Mouse (Mus musculus) hindbrain, postnatal 0 days (tissue): ENCODE data around the gene Lnx2. TPM values are rescaled to one million over a fixed set of nuclear protein-coding genes. Genes with fewer than 3 reads are reported as not detected.

Experiments used
- ATAC-seq: fragments of 200-750 bp; cut with Nextera tagmentation; 2 replicates; pipeline ENCODE4 v1.8.0; 2017; ENCODE audit warnings: mild to moderate bottlenecking, moderate TSS enrichment, moderate library complexity
- DNase-seq: peaks from one replicate; pipeline ENCODE4 v3.0.0-alpha.2; 2015; ENCODE audit warnings: low spot score
- H3K27ac ChIP-seq: fragments of 300-500 bp; sonication (generic); 2 replicates; pipeline ENCODE4 v1.5.1; 2014; ENCODE audit warnings: mild to moderate bottlenecking
- H3K27me3 ChIP-seq: fragments of 300-500 bp; sonication (generic); 2 replicates; pipeline ENCODE4 v1.6.1; 2014; ENCODE audit warnings: low read length, mixed read lengths; ENCODE audit not compliant: insufficient read depth
- H3K36me3 ChIP-seq: fragments of 300-500 bp; sonication (generic); 2 replicates; pipeline ENCODE4 v1.6.1; 2014; ENCODE audit warnings: low read length, mixed read lengths; ENCODE audit not compliant: insufficient read depth
- H3K4me1 ChIP-seq: fragments of 300-500 bp; sonication (generic); 2 replicates; pipeline ENCODE4 v1.6.1; 2014; ENCODE audit warnings: antibody characterized with exemption, low read length, mixed read lengths; ENCODE audit not compliant: insufficient read depth
- H3K4me2 ChIP-seq: fragments of 300-500 bp; sonication (generic); 2 replicates; pipeline ENCODE4 v1.6.1; 2014; ENCODE audit warnings: low read depth, mild to moderate bottlenecking, low read length, moderate library complexity, mixed read lengths
- H3K4me3 ChIP-seq: fragments of 300-500 bp; sonication (generic); 2 replicates; pipeline ENCODE4 v1.5.1; 2014; ENCODE audit warnings: low read length
- H3K9ac ChIP-seq: fragments of 300-500 bp; sonication (generic); replicated peaks from 2 replicates; pipeline ENCODE4 v1.6.1; 2014; ENCODE audit warnings: mild to moderate bottlenecking, low read length, moderate library complexity, mixed read lengths
- H3K9me3 ChIP-seq: fragments of 300-500 bp; sonication (generic); 2 replicates; pipeline ENCODE4 v1.6.1; 2016; ENCODE audit warnings: low read length, mixed read lengths
- CTCF ChIP-seq: IDR thresholded peaks from 2 replicates; pipeline ENCODE4 v1.5.1; 2016; ENCODE audit warnings: antibody characterized with exemption, control low read depth, low read depth
- WGBS: fragments of 180-500 bp; shearing (Covaris S2); extraction: QIAGEN DNeasy Blood & Tissue Kit; methylation state at CpG from one replicate; pipeline ENCODE4 v1.1.7; 2014; 5-methylcytosine and 5-hydroxymethylcytosine counted together
- polyA plus RNA-seq: library from polyadenylated mRNA; unstranded; fragments of >200 nt; fragmentation: Nextera tagmentation; extraction: Ambion mirVana; gene quantifications from 2 replicates; pipeline ENCODE4 v1.2.1, GENCODE M21; 2015
- total RNA-seq: library from RNA; depleted of rRNA; stranded (reverse); fragments of >200 nt; gene quantifications from 2 replicates; pipeline ENCODE4 v1.2.3, GENCODE M21; 2014

The Lnx2 gene
- total and polyA plus RNA-seq, 2 experiments from 2014 or later, result 3.0 to 9.7 TPM

DNA sequence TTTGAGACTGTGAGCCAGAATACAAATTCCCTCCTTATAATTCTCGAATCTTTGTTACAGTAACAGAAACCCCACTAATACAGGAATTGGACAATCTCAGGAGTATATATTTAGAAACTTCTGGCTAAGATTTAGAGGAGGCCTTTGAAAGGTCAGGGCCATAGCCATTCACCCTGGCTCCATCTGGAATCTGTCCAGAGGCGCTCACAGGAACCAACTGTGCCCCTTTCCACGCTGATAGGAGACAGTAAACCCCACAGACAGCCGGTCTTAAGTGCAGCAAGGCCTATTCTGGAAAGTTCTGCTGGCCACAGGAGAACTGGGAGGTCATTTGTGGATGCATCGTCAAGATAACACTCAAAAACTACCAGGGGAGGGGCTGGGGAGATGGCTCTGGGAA lies 87.3 kb downstream of the Lnx2 start:
- H3K36me3 ChIP-seq, result no peaks in the 10 kb centered on the region
- ATAC-seq (no peak), DNase-seq (no peak)
- H3K4me3 ChIP-seq, result no peak overlapping the region
- no peaks in the 10 kb centered on the region for H3K9me3 ChIP-seq
- H3K27me3 ChIP-seq, result no peaks in the 10 kb centered on the region
- 83% methylated on average over 5 of the region's 5 CpGs for WGBS
- H3K27ac ChIP-seq, result no peak overlapping the region
- H3K9ac ChIP-seq, result no peak overlapping the region
- H3K4me1 ChIP-seq, result no peaks in the 10 kb centered on the region
- no peak overlapping the region for H3K4me2 ChIP-seq
- no peak for TF ChIP-seq CTCF

DNA sequence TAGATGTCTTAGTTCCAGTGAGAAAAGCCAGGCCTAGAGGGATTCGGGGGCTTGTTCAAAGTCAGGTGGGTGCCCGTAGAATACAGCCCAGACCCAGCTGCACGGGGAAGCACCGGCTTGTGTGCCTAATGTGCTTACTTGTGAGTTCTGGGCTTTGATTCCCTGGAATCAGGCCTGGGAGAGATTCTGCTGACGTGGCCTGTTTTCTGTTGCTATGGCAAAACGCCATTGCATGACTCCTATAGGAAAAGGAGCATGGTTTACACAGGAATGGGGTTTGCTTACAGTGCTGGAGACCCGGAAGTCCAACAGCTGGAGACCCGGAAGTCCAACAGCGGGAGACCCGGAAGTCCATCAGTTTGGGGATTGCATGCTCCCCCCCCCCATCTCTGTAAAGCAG lies 88.8 kb downstream of the Lnx2 start:
- WGBS, result 73% methylated on average over 10 of the region's 10 CpGs

DNA sequence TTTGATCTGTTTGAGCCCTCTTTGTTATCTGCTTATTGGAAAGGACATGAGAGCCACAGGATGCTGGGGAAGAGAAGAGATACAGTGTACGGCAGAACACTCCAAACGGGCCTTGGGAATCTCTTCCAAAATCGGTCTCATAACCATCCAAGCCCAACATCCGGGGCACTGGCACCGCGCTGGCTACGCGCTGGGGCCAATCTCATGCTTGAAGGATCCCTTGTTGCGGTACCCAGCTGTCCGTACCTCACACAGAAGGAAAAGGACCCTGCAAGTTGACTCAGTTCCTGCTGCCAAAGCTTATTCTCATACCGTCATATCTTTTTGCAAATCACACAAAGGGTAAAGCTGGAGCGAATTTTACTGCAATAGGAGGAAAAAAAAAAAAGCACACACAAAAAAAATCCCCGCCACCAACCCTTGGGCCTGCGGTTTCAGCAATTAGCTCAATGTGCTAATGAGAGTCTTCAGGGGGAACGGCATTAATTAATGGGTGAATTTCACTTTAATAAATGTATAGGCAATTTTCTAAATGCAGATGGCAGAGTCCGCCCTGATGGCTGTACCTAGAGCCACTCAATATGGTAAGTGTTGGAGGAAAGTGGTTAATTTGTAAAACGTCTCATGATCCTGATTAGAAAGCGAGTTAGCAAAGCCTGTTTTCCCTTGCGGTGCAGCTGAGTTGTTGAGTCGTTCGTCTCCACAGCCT lies 90.5 kb downstream of the Lnx2 start:
- no peaks in the 10 kb centered on the region for H3K9me3 ChIP-seq
- no peak for TF ChIP-seq CTCF
- peak overlapping the region; percentile 19 for H3K4me2 ChIP-seq
- peak; percentile 28 for DNase-seq
- ATAC-seq, result no peak
- no peaks in the 10 kb centered on the region for H3K4me1 ChIP-seq
- H3K9ac ChIP-seq, result no peak overlapping the region
- H3K4me3 ChIP-seq, result no peak overlapping the region
- no peak overlapping the region for H3K27ac ChIP-seq
- no peaks in the 10 kb centered on the region for H3K36me3 ChIP-seq
- 52% methylated on average over 21 of the region's 21 CpGs for WGBS
- no peaks in the 10 kb centered on the region for H3K27me3 ChIP-seq

More for the DNA sequence above, 88.8 kb downstream of the Lnx2 start:
- TF ChIP-seq CTCF, result no peak
- H3K4me2 ChIP-seq, result no peak overlapping the region
- H3K27ac ChIP-seq, result no peak overlapping the region
- ATAC-seq (no peak), DNase-seq (peak; percentile 42)
- H3K9ac ChIP-seq, result no peak overlapping the region
- no peaks in the 10 kb centered on the region for H3K9me3 ChIP-seq
- no peak overlapping the region for H3K4me3 ChIP-seq
- H3K4me1 ChIP-seq, result no peaks in the 10 kb centered on the region
- H3K36me3 ChIP-seq, result no peaks in the 10 kb centered on the region
- no peaks in the 10 kb centered on the region for H3K27me3 ChIP-seq

DNA sequence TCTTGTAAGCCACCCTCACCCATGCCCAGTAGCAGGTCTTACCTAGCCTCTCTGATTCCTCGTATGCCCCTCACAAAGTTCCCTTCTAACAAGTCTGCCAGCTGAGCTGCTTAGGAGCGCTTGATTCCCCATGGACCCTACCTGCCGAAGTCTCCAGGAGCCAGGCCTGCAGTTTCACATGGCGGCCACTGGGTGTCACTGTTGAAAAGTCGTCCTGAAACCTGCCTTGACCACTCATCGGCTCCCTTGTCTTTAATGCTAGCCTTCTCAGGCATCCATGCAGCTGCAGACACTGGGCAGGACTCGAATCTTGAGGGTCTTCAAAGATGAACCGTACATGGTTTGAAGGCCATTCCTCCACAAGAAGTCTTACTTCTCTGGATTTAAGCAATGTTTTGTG lies 93.2 kb downstream of the Lnx2 start:
- DNase-seq (peak; percentile 79), ATAC-seq (peak; percentile 52)
- no peak overlapping the region for H3K27ac ChIP-seq
- H3K9me3 ChIP-seq, result no peaks in the 10 kb centered on the region
- H3K9ac ChIP-seq, result no peak overlapping the region
- H3K27me3 ChIP-seq, result no peaks in the 10 kb centered on the region
- H3K36me3 ChIP-seq, result no peaks in the 10 kb centered on the region
- peak; percentile 93 for TF ChIP-seq CTCF
- WGBS, result 13% methylated on average over 8 of the region's 8 CpGs
- no peak overlapping the region for H3K4me3 ChIP-seq
- no peak overlapping the region for H3K4me2 ChIP-seq
- no peaks in the 10 kb centered on the region for H3K4me1 ChIP-seq

- Histone ChIP-seq H3K4me2 (no peak overlapping the region), H3K4me1 (no peaks in the 10 kb centered on the region), H3K36me3 (no peaks in the 10 kb centered on the region), H3K27ac (no peak overlapping the region), H3K27me3 (no peaks in the 10 kb centered on the region), H3K4me3 (no peak overlapping the region), H3K9me3 (no peaks in the 10 kb centered on the region), H3K9ac (no peak overlapping the region)
- ATAC-seq (no peak), DNase-seq (no peak)
- TF ChIP-seq CTCF, result no peak
- WGBS, result 84% methylated on average over 6 of the region's 6 CpGs
Observed at GRCm38 (mm10) chr5:146981376-146981775, 95.0 kb downstream of the Lnx2 start.

- DNase-seq (no peak), ATAC-seq (no peak)
- H3K4me1 ChIP-seq, result no peaks in the 10 kb centered on the region
- H3K9me3 ChIP-seq, result no peaks in the 10 kb centered on the region
- TF ChIP-seq CTCF, result no peak
- no peak overlapping the region for H3K27ac ChIP-seq
- no peak overlapping the region for H3K4me2 ChIP-seq
- no peak overlapping the region for H3K9ac ChIP-seq
- H3K36me3 ChIP-seq, result no peaks in the 10 kb centered on the region
- no peaks in the 10 kb centered on the region for H3K27me3 ChIP-seq
- WGBS, result 60% methylated on average over 13 of the region's 13 CpGs
- H3K4me3 ChIP-seq, result no peak overlapping the region
Observed at GRCm38 (mm10) chr5:146974781-146975123, 101.6 kb downstream of the Lnx2 start.
